Mouse (Mus musculus) spleen, adult 2 months (tissue): ENCODE results near the gene Rcc2.

ENCODE experiments used
- CTCF ChIP-seq: fragments of 200-500 bp; IDR thresholded peaks from 2 replicates; pipeline ENCODE4 v1.5.1; 2011; ENCODE audit warnings: mild to moderate bottlenecking, inconsistent platforms; ENCODE audit not compliant: insufficient read depth, insufficient read length, insufficient replicate concordance; ENCODE audit errors: extremely low read depth
- POLR2A ChIP-seq: fragments of 200-500 bp; IDR thresholded peaks from 2 replicates; pipeline ENCODE4 v1.6.1; 2011; ENCODE audit warnings: low read depth, low read length, inconsistent platforms

DNA sequence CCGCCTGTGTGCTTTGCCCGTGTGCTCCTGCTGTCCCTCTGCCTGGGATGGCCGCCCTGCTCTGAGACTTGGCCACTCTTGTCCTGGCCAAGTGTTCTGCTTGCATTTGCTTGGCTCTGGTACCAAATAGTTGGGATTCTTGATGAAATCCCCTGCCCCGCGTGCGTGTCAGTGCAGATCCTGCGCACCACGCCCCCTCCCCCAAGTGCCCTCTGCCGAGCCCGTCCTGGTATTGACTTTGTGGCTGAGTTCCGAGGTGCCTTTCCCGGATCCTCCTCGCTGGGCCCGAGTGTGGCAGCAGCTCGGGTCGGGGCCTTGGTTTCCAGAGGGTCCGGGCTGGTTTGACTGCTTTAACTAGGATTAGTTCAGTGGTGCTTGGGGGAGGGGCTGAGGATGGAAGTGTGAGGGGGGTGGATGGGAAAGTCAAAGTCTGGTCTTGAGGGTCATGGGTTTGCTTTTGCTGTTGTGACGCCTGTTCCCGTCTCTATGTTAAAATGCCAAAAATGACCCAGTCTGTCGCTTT, 21.7 kb downstream of the Rcc2 start:
- no peak for TF ChIP-seq CTCF
- TF ChIP-seq POLR2A: no peak
